Mouse (Mus musculus) urinary bladder, postnatal 4 days (tissue): ENCODE data around the gene Slc4a2.

ENCODE experiments used
- DNase-seq, 2 experiments: peaks; one replicate each; pipeline ENCODE4 v3.0.0; 2021 to 2022; ENCODE audit warnings: low spot score in 2 of 2

The Slc4a2 gene

DNA sequence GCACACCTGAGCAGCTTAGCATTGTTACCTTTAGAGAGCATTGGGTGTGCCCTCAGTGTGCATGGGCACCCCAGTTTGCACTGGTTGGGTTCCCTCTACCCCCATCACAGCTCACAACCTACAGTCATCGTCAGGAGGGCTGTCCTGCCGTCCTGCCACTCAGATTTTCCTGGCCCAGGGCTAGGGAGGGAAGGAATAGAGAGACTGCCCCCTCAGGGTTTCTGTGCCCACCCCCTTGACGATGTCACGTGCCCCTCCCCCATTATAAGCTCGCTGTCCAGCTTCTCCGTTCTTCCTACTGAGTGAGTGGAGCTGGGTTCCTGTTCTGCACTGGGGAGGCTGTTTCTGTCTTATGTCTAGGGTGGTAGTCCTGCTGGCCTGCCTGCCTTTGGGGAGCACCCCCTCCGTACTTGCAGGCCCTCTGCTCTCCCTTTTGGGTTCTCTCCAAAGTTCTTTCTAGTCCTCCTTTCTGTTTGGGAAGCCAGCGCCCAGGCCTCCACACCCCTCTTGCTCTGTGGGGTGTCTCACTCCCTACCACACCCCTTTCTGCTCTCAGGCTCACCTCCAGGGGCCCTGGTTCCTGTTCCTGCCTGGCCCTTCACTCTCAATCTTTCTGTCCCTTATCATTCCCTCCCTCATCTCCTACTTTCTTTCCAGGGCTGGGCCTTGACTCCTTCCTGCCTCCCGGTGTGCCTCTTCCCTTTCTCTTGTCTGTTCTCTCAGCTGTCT lies 3.1 kb downstream of the Slc4a2 start:
- no peak for DNase-seq

GRCm38 (mm10) chr5:24427285-24427633 lies 3.6 kb downstream of the Slc4a2 start:
- DNase-seq: no peak

DNA sequence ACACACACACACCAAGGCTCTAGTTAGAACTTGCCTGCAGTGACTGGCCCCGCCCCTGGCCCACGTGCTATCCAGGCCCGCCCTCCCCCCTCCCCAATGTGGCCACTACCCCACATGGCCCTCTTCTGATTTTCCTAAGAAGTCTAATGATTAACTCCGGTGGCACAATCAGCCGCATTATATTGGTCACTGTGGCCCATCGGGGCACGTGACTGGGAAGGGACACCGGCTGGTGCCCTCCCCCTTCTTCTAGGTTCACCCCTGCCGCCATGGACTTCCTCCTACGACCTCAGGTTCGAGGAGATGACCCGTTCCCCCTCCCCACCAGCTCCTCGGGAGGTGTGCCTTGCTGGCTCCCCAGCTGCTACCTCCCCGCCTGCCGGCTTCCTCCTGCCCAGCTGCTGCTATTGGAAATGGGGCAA lies 4.4 kb downstream of the Slc4a2 start:
- DNase-seq: no peak

DNA sequence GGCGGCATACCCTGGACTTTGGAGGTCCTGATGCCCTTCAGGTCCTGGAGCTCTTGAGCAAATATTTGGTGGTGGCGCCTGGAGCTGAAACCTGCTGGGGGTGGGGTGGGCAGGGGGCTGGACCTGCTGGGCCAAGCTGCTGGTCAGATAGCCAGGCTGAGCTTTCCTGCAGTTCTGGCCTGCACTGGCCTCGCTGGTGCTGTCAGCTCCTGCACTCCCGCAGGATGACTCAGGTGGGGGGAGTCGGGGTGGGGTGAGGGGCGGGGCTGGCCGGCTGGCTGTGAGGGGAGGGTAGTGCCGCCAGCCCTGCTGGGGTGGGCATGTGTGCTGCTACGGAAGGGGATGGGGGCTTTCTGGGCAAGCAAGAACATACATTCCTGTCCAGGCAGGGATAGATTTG lies 5.0 kb downstream of the Slc4a2 start:
- no peak for DNase-seq

GRCm38 (mm10) chr5:24433993-24434392 lies 10.4 kb downstream of the Slc4a2 start:
- DNase-seq: no peak

DNA sequence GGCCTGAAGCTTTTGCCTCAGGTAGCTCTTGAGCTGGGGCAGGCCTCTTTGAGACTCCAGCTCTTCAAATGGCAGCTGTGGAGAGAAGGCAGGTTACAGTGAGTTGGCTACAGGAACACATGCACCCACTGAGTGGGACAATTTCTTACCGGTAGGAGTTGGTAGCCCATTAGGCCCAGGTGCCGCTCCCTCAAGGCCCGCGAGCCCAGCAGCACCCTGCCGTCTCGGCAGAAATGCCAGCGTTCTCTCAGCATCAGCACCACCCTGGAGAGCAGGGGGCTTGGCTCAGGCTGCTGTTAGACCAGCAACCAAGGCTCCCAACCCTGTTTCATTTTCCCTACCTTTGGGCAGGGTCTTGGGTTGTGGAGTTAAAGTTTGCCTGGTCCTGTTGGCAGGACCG lies 17.6 kb downstream of the Slc4a2 start:
- DNase-seq: no peak

DNA sequence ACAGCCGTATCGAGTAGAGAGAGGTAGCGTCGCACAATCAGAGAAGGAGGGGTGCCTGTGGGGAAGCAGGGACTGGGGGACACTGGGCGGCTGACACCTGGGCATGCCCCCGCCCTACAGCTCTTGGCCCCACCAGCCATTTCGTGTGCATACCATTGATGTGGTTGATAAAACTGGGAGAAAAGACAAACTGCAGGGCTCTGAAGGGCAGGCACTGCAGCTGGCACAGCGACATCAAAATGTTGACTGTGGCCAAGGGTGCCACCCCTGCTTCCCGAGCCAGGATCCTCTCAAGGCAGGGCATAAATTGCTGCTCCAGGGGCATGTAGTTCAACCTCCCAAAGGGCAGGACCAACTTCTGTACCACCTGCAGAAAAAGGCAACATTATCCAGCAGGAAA lies 18.4 kb downstream of the Slc4a2 start:
- no peak for DNase-seq

DNA sequence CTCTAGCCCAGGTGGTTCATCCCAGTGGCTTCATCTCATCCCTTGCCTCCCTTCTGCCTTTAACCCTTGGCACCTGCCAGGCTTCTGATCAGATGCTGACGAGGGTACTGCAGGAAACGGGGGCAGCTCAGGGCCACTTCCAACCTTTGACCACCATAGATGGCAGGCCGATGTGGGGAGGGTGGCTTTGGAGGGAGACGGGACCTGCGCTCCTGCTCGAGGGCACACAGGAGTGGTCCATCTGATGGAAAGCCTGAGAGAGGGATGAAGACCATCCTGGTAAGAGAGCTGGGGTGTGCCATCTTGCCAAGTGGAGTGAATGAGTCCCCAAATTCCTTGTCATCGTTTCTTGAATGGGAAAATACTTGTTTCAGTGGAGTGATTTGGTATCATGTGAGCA lies 19.6 kb downstream of the Slc4a2 start:
- no peak for DNase-seq

GRCm38 (mm10) chr5:24443927-24444326 lies 20.3 kb downstream of the Slc4a2 start:
- no peak for DNase-seq

GRCm38 (mm10) chr5:24444746-24445427 lies 21.2 kb downstream of the Slc4a2 start, which contains the start of gene Fastk:
TSS of gene Fastk (minus strand) at chr5:24445287.
- peak; percentile 92 to 93 for DNase-seq

DNA sequence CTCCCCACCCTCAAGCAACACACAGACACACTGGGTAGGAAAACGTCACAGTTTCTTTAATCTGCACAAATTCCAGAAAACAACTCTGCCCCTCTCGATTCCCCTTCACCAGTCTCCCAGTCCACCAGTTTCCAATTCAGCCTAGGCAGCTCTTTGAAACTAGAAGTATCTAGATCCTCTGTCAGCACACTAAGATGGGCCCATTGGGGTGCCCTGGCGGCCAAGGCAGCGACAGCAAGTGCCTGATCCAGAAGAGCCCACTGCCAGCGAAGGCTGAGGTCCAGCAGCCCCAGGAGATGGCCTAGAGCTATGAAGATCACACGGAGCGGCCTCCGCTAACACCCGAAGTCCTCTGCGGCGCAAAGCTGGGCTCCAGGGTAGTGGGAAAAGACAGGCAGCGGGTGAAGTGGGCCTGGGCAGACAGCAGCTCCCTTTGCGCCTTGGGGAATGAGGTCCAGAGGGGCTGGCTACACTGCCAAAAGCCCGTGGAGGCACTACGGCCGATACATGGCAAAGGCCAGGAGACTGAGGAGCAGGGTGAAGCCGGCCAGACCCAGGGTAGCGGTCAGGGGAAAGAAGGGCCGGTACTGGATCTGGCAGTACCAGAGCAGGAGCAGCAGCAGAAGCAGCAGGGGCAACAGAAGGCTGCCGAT lies 21.9 kb downstream of the Slc4a2 start:
- no peak for DNase-seq

DNA sequence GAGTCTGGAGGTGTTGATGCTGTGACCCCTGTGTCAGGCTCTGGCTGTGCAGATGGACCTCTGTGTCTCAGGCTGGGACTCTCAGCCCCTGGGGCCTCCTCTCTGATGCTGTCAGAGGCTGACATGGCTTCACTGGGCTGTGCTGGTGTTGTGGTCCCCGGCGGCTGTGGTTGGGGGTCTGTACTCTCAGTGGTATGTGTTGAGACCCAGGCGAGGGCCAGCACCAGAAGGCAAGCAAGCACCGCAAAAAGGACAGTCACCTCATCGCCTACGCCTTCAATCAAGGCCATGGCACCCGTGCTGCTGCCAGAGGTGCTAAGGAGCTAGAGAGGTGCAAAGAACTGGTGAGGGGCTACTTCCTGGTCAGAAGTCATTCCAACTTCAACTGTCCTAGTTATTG lies 23.0 kb downstream of the Slc4a2 start:
- no peak for DNase-seq

DNA sequence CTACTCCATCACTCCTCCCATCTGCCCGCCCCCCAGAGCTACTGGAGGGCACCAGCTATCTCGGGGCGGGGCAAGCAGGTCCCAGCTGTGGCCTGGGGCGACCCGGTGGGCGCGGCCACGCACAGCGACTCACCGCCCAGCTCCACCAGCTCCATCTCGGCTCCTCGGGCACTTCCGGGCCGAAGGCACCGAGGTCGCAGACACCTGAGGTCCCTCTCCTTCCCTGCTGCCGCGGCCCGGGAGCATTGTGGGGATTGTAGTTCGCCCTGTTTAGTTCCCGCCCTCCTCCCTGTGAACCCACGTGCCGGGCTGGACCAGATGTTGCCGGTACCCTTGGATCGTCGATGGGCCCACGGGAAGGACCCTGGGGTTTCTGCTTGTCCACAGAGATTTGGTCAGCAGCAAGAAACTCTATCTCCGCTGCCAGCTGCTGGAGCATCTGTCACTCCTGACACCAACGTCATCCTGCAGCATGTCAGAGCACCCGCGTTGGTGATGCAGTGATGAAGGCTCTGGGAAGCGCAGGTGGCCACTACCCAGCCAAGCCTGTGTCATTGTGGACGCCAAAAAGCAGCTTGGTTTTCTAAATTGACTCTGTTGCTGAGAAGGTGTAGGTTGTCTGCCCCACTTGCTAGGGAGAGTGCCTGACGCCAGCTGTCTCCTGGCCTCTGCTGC lies 24.1 kb downstream of the Slc4a2 start, which contains the start of gene Tmub1:
Gene Tmub1, minus strand, starts transcription at position 231 of the 675 bp plus-strand sequence.
- peak; percentile 72 to 76 for DNase-seq

GRCm38 (mm10) chr5:24451264-24452029 lies 27.8 kb downstream of the Slc4a2 start:
- DNase-seq: peak; percentile 85 to 87

DNA sequence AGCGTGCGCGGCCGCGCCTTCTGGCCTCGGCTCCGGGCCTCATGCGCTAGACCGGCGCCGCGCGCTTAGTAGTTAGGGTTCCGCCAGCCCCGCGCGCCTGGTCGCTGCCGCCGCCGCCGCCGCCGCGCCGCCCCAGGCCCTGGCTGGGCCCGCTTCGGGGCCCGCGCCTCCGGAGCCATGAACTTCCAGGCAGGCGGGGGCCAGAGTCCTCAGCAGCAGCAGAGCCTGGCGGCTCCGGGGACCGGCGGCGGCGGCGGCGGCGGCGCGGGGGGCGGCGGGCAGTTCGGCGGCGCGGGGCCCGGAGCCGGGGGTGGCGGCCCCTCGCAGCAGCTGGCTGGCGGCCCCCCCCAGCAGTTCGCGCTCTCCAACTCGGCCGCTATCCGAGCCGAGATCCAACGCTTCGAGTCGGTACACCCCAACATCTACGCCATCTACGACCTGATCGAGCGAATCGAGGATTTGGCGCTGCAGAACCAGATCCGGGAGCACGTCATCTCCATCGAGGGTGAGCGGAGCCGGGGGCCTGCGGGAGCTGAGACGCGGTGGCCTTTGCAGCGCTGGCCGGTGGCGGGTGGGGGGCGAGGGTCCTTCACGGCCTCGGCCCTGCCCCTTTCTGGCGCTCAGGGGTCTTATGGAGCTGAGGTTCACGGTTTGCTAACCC lies 28.5 kb downstream of the Slc4a2 start, which contains the start of gene Agap3:
Gene Agap3, plus strand, starts transcription at position 148 of the 661 bp plus-strand sequence.
- DNase-seq: no peak

DNA sequence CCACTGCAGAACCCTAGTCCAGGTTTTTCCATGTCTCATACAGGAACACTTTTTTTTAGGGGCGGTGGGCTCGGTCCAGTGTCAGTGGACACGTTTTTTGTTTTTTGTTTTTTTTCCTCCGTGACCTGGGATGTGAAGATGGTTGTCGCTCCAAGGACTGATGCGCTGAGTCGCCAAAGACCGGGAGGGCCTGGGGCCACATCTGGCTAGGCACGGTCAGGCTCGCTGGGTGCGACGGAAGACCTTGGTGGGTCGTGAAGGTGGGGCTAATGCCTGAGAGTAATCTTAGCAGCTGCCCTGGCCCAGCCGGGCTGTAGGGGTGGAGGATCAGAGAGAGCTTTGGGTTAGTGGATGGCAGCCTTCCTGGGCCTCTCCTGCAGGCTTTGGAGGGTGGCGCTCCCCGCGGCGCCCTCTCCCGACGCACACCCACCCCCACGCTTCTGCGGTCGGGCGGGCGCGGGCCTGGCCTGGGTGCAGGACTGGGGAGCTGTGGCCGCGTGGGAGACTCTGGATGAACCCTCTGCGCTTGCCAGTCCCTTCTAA lies 29.1 kb downstream of the Slc4a2 start:
- DNase-seq: no peak

GRCm38 (mm10) chr5:24453283-24453984 lies 29.8 kb downstream of the Slc4a2 start:
- DNase-seq: no peak

DNA sequence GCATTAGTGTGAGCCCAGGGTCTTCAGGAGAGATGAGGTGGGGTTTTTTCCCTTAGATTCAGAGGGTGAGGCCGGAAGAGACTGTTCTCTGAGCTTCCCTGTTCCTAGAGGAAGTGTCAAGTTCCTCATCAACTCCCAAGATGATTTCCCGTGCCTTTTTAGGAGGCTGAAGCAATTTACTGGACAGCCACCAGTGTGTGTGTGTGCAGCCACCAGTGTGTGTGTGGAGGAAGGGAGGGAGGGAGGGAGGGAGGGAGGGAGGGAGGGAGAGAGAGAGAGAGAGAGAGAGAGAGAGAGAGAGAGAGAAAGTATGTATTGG lies 30.3 kb downstream of the Slc4a2 start:
- DNase-seq: no peak

DNA sequence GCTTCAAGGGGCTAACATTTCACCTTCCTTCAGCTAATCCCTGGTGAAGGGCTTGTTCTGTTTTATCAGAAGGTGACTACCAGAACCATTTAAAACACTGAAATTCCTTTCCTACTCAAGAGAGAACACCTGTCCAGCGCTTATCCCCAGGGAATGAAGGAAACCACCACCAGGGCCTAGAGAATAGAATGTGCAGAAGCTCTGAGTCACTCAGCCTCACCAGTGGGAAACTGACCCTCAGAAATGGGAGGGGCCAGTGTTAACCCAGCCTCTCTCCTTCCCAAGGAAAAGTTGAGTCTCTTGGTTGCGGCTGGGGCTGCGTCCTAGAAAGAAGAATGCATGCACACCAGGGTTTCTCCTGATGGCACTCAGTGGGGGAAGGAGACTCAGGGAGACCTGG lies 31.4 kb downstream of the Slc4a2 start:
- no peak for DNase-seq

DNA sequence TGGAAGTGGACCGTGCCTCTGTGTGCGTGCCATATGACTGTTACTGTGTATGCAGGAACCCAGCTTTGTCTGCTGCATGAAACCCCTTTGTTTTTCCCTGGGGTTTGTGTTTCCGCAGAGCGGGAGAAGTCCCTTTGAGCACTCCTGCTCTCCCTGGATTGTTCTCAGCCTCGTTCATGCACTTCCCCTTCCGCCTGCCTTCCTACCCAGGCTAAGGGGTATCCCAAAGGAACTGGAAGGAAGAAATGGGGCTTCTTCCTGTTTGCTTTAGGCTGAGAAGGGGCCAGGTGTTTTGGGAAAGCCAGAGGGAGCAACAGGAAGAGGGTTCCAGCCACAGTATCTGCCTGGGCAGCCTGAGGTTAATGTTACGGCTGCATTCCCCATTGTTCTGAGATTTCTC lies 32.0 kb downstream of the Slc4a2 start:
- no peak for DNase-seq
